Mouse (Mus musculus): ENCODE measurements around the gene Fsd1l. TPM values are rescaled to one million over a fixed set of nuclear protein-coding genes. Genes with fewer than 3 reads are reported as not detected.

The Fsd1l gene
- total and polyA plus RNA-seq, 3 experiments = not detected

DNA sequence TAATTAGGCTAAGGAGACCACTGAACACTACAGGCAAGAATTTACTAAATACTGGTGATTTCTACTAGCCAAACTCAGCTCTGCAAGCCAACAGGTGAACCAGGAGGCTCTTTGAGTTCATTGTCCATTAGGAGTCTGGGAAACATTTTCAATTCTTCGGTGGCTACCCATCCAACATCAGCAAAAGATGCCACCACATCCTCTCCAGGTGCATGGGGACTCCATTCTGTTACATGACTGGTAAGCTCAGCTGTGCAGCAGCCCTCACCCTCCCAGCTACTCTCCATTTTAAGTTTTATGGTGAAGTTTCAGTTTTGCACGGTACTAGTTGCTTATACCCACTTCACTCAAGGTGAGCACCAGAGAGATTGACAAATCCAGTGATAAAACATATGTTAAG, 78.8 kb downstream of the Fsd1l start:
- H3K27ac ChIP-seq (ENCODE audit: control insufficient read depth, low read depth, low read length) = no peak overlapping the region
- no peaks in the 10 kb centered on the region; a peak in 2 of 4 replicates for H3K27me3 ChIP-seq (ENCODE audit: control insufficient read depth in 1 of 2, insufficient read depth in 2 of 2, low read length in 2 of 2)
- peaks cover 0 to 3% of the 10 kb centered on the region in 2 experiments; a peak in 3 of 4 replicates for H3K4me1 ChIP-seq (ENCODE audit: control insufficient read depth in 1 of 2, insufficient read depth in 2 of 2, low read length in 2 of 2)
- no peak overlapping the region for H3K4me3 ChIP-seq (ENCODE audit: control insufficient read depth in 1 of 2, insufficient read depth in 1 of 2, low read depth in 2 of 2, low read length in 2 of 2)
- no peak overlapping the region for H3K9ac ChIP-seq (ENCODE audit: control insufficient read depth, low read depth, low read length, poor library complexity, severe bottlenecking)
- no peak for TF ChIP-seq UBTF (IDR thresholded peaks at IDR 0.05; ENCODE audit: borderline replicate concordance, insufficient read depth, low read depth, low read length)
- no peak for TF ChIP-seq RAD21 (IDR thresholded peaks at IDR 0.05; ENCODE audit: low read depth, low read length)
- no peak for TF ChIP-seq GATA1 (IDR thresholded peaks at IDR 0.05; ENCODE audit: low read depth, low read length)
- no peak for TF ChIP-seq POLR2AphosphoS5 (IDR thresholded peaks at IDR 0.05; ENCODE audit: borderline replicate concordance, low read depth, low read length)
- no peak for TF ChIP-seq HCFC1 (IDR thresholded peaks at IDR 0.05; ENCODE audit: low read depth, low read length)
- no peak for TF ChIP-seq CHD1 (IDR thresholded peaks at IDR 0.05; ENCODE audit: low read depth, low read length)
- TF ChIP-seq MEF2A (IDR thresholded peaks at IDR 0.05; ENCODE audit: extremely low read depth, insufficient replicate concordance, low read depth, low read length, poor library complexity, severe bottlenecking) = no peak
- TF ChIP-seq CTCF (IDR thresholded peaks at IDR 0.05 in 2 of 3, conservative IDR thresholded peaks at IDR 0.05 in 1 of 3; ENCODE audit: control insufficient read depth in 1 of 3, insufficient read depth in 1 of 3, low read depth in 2 of 3, low read length in 3 of 3, poor library complexity in 1 of 3, severe bottlenecking in 1 of 3) = no peak
- TF ChIP-seq KAT2A (conservative IDR thresholded peaks at IDR 0.05; ENCODE audit: low read depth, low read length) = no peak
- no peak for TF ChIP-seq ZMIZ1 (IDR thresholded peaks at IDR 0.05; ENCODE audit: low read depth, low read length)
- TF ChIP-seq BHLHE40 (IDR thresholded peaks at IDR 0.05; ENCODE audit: borderline replicate concordance, low read depth, low read length) = no peak
- TF ChIP-seq TBP (IDR thresholded peaks at IDR 0.05; ENCODE audit: low read depth, low read length) = no peak
- TF ChIP-seq ELF1 (IDR thresholded peaks at IDR 0.05; ENCODE audit: low read depth, low read length) = no peak
- TF ChIP-seq ETS1 (IDR thresholded peaks at IDR 0.05; ENCODE audit: low read depth, low read length) = no peak
- no peak for TF ChIP-seq EP300 (IDR thresholded peaks at IDR 0.05; ENCODE audit: low read depth in 1 of 2, low read length in 2 of 2)
- no peak for TF ChIP-seq MAX (IDR thresholded peaks at IDR 0.05; ENCODE audit: low read length)
- no peaks in the 10 kb centered on the region; the same call in 1 of the 2 replicates for H3K79me2 ChIP-seq (ENCODE audit: control insufficient read depth, insufficient read depth, low read length, poor library complexity)
- H3K36me3 ChIP-seq (ENCODE audit: control insufficient read depth in 1 of 2, insufficient read depth in 2 of 2, low read length in 2 of 2) = peaks cover 0 to 8% of the 10 kb centered on the region in 2 experiments; a peak in 2 of 4 replicates
- H3K9me3 ChIP-seq (replicated peaks; ENCODE audit: insufficient read depth, low read length) = no peaks in the 10 kb centered on the region
- no peak for DNase-seq (ENCODE audit: low read depth, low spot score)

- Histone ChIP-seq H3K4me1 (ENCODE audit: control insufficient read depth in 1 of 2, insufficient read depth in 2 of 2, low read length in 2 of 2) (peaks cover 0 to 3% of the 10 kb centered on the region in 2 experiments; a peak in 3 of 4 replicates), H3K27ac (ENCODE audit: control insufficient read depth, low read depth, low read length) (no peak overlapping the region)
These were observed 79.5 kb downstream of the Fsd1l start for GRCm38 (mm10) chr4:53710555-53711328.

More at GRCm38 (mm10) chr4:53710555-53711328, 79.5 kb downstream of the Fsd1l start:
- Histone ChIP-seq H3K79me2 (ENCODE audit: control insufficient read depth, insufficient read depth, low read length, poor library complexity) (no peaks in the 10 kb centered on the region; the same call in 1 of the 2 replicates), H3K9me3 (replicated peaks; ENCODE audit: insufficient read depth, low read length) (no peaks in the 10 kb centered on the region), H3K36me3 (ENCODE audit: control insufficient read depth in 1 of 2, insufficient read depth in 2 of 2, low read length in 2 of 2) (peaks cover 0 to 10% of the 10 kb centered on the region in 2 experiments; a peak in 2 of 4 replicates), H3K9ac (ENCODE audit: control insufficient read depth, low read depth, low read length, poor library complexity, severe bottlenecking) (no peak overlapping the region), H3K27me3 (ENCODE audit: control insufficient read depth in 1 of 2, insufficient read depth in 2 of 2, low read length in 2 of 2) (no peaks in the 10 kb centered on the region; a peak in 1 of 4 replicates), H3K4me3 (ENCODE audit: control insufficient read depth in 1 of 2, insufficient read depth in 1 of 2, low read depth in 2 of 2, low read length in 2 of 2) (no peak overlapping the region)
- DNase-seq (ENCODE audit: low read depth, low spot score) = no peak
- TF ChIP-seq POLR2A (IDR thresholded peaks at IDR 0.05; ENCODE audit: control insufficient read depth in 1 of 2, insufficient read depth in 1 of 2, low read depth in 1 of 2, low read length in 2 of 2, poor library complexity in 1 of 2) = no peak
- TF ChIP-seq CHD1 (IDR thresholded peaks at IDR 0.05; ENCODE audit: low read depth, low read length) = no peak
- TF ChIP-seq RAD21 (IDR thresholded peaks at IDR 0.05; ENCODE audit: low read depth, low read length) = no peak
- TF ChIP-seq CHD2 (IDR thresholded peaks at IDR 0.05; ENCODE audit: low read length) = no peak
- TF ChIP-seq MEF2A (IDR thresholded peaks at IDR 0.05; ENCODE audit: extremely low read depth, insufficient replicate concordance, low read depth, low read length, poor library complexity, severe bottlenecking) = no peak

Data from MEL (cell line).